Mouse (Mus musculus): Measurements from ENCODE around the gene Mmrn2. TPM values are rescaled to one million over a fixed set of nuclear protein-coding genes. Genes with fewer than 3 reads are reported as not detected.
"Not testable (repeated sequence)": the region's sequence is repeated elsewhere in the genome, so short reads cannot be mapped to it uniquely, and the experiment has no call there.

The Mmrn2 gene
- polyA plus RNA-seq, 1 experiment from 2014 or later: 15.6 TPM

GRCm38 (mm10) chr14:34403424-34403823 is 28.2 kb downstream of the Mmrn2 start:
- Histone ChIP-seq H3K4me3 (ENCODE audit: low read length) (no peak overlapping the region), H3K36me3 (ENCODE audit: control insufficient read depth, insufficient read depth, low read length) (peaks cover 31% of the 10 kb centered on the region), H3K4me1 (replicated peaks; ENCODE audit: control insufficient read depth, insufficient read depth, low read length) (no peaks in the 10 kb centered on the region), H3K9me3 (ENCODE audit: control insufficient read depth, low read length) (no peaks in the 10 kb centered on the region), H3K4me2 (ENCODE audit: low read depth, low read length) (no peak overlapping the region), H3K27ac (ENCODE audit: low read length) (no peak overlapping the region), H3K9ac (ENCODE audit: low read length) (no peak overlapping the region), H3K27me3 (ENCODE audit: control insufficient read depth, insufficient read depth, low read depth, low read length) (no peaks in the 10 kb centered on the region)
- 91% methylated on average over 7 of the region's 7 CpGs for WGBS
- ATAC-seq (ENCODE audit: low read depth): no peak

DNA sequence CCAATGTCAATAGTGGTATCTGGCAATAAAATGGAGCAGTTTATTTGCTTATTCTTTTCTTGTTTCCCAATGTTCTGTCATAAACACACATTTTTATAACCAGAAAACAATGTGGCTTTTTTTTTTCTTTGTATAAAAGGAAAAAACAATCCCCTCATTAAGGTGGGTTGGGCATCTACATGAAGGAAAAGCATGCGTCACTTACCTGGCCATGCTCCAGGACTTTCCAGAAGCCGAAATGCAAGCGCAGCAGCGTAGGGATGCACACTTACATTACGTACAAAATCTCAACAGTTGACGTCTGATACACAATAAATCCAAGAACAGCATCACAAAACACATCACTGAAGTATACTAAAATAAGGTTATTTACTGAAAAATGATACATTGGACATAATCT is 35.5 kb downstream of the Mmrn2 start:
- no peaks in the 10 kb centered on the region for H3K27me3 ChIP-seq (ENCODE audit: control insufficient read depth, insufficient read depth, low read depth, low read length)
- no peaks in the 10 kb centered on the region for H3K9me3 ChIP-seq (ENCODE audit: control insufficient read depth, low read length)
- ATAC-seq (ENCODE audit: low read depth): no peak
- peaks cover 41% of the 10 kb centered on the region for H3K36me3 ChIP-seq (ENCODE audit: control insufficient read depth, insufficient read depth, low read length)
- no peak overlapping the region for H3K4me2 ChIP-seq (ENCODE audit: low read depth, low read length)
- WGBS: 90% methylated on average over 6 of the region's 6 CpGs
- no peak overlapping the region for H3K4me3 ChIP-seq (ENCODE audit: low read length)
- no peak overlapping the region for H3K27ac ChIP-seq (ENCODE audit: low read length)
- no peak overlapping the region for H3K9ac ChIP-seq (ENCODE audit: low read length)
- no peaks in the 10 kb centered on the region for H3K4me1 ChIP-seq (replicated peaks; ENCODE audit: control insufficient read depth, insufficient read depth, low read length)

DNA sequence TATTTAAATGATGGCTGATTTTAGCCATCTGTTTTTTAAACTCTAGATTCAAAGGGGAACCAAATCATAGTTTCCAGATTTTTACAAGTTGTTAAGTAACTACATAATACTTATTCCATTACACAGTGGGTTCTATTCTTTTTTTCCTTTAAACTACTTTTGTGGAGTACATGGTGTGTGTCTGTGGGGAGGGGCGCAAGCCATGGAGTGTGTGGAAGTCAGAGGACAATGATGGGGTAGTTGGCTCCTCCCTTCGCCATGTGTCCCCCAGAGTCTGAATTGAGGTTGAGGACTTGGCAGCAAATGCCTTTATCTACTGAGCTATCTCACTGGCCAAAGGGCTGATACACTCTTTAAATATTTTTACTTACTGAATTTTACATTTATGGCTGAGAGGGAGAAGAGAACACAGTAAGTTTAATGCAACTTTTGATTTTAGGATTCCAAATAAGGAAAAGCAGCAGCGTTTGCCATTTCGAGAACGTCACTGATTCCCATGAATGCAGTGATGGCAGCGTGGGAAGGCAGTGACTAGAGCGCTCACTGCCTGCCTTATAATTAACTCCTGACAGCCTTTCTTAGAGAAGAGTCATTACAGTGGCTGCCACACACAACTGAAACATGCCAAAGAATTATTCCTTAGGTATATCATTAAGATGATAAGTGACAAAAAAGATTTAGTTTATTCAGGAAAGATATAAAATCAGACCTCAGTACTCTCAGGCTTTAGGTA is 37.1 kb downstream of the Mmrn2 start:
- Histone ChIP-seq H3K4me3 (ENCODE audit: low read length) (no peak overlapping the region), H3K36me3 (ENCODE audit: control insufficient read depth, insufficient read depth, low read length) (peaks cover 35% of the 10 kb centered on the region), H3K9me3 (ENCODE audit: control insufficient read depth, low read length) (no peaks in the 10 kb centered on the region), H3K9ac (ENCODE audit: low read length) (no peak overlapping the region), H3K27me3 (ENCODE audit: control insufficient read depth, insufficient read depth, low read depth, low read length) (no peaks in the 10 kb centered on the region), H3K4me2 (ENCODE audit: low read depth, low read length) (no peak overlapping the region), H3K27ac (ENCODE audit: low read length) (no peak overlapping the region), H3K4me1 (replicated peaks; ENCODE audit: control insufficient read depth, insufficient read depth, low read length) (no peaks in the 10 kb centered on the region)
- no peak for ATAC-seq (ENCODE audit: low read depth)
- 93% methylated on average over 7 of the region's 7 CpGs for WGBS

GRCm38 (mm10) chr14:34416946-34417345 is 41.7 kb downstream of the Mmrn2 start:
- H3K4me3 ChIP-seq (ENCODE audit: low read length); H3K4me1 ChIP-seq (replicated peaks; ENCODE audit: control insufficient read depth, insufficient read depth, low read length); H3K9ac ChIP-seq (ENCODE audit: low read length); ATAC-seq (ENCODE audit: low read depth); H3K27ac ChIP-seq (ENCODE audit: low read length); H3K27me3 ChIP-seq (ENCODE audit: control insufficient read depth, insufficient read depth, low read depth, low read length); H3K9me3 ChIP-seq (ENCODE audit: control insufficient read depth, low read length); H3K4me2 ChIP-seq (ENCODE audit: low read depth, low read length): not testable (repeated sequence)
- peaks cover 37% of the 10 kb centered on the region for H3K36me3 ChIP-seq (ENCODE audit: control insufficient read depth, insufficient read depth, low read length)
- 96% methylated on average over 4 of the region's 4 CpGs for WGBS

- 85% methylated on average over 5 of the region's 5 CpGs for WGBS
- Histone ChIP-seq H3K27ac (ENCODE audit: low read length) (no peak overlapping the region), H3K9me3 (ENCODE audit: control insufficient read depth, low read length) (no peaks in the 10 kb centered on the region), H3K36me3 (ENCODE audit: control insufficient read depth, insufficient read depth, low read length) (peaks cover 38% of the 10 kb centered on the region), H3K9ac (ENCODE audit: low read length) (no peak overlapping the region), H3K27me3 (ENCODE audit: control insufficient read depth, insufficient read depth, low read depth, low read length) (no peaks in the 10 kb centered on the region), H3K4me2 (ENCODE audit: low read depth, low read length) (no peak overlapping the region), H3K4me3 (ENCODE audit: low read length) (no peak overlapping the region), H3K4me1 (replicated peaks; ENCODE audit: control insufficient read depth, insufficient read depth, low read length) (no peaks in the 10 kb centered on the region)
- no peak for ATAC-seq (ENCODE audit: low read depth)
Observed at GRCm38 (mm10) chr14:34417501-34417900, 42.2 kb downstream of the Mmrn2 start.

DNA sequence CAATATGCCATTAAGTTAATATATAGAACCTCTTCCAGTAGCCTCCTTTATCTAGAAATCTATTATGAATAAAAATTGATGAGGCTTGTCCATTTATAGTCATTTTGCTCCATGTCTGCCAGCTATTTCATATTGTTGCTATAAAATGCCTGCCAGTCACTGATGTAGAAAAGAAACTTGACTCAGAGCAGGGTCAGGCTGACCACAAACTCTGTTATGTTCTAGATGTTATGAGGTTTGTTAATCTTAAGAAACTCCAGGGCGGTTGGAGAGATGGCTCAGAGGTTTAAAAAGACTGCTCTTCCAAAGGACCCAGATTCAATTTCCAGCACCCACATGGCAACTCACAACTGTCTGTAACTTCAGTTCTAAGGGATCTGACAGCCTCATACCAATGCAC is 45.8 kb downstream of the Mmrn2 start:
- no peaks in the 10 kb centered on the region for H3K27me3 ChIP-seq (ENCODE audit: control insufficient read depth, insufficient read depth, low read depth, low read length)
- H3K4me1 ChIP-seq (replicated peaks; ENCODE audit: control insufficient read depth, insufficient read depth, low read length): no peaks in the 10 kb centered on the region
- no peak overlapping the region for H3K4me3 ChIP-seq (ENCODE audit: low read length)
- no peak for ATAC-seq (ENCODE audit: low read depth)
- peaks cover 26% of the 10 kb centered on the region for H3K36me3 ChIP-seq (ENCODE audit: control insufficient read depth, insufficient read depth, low read length)
- H3K27ac ChIP-seq (ENCODE audit: low read length): no peak overlapping the region
- H3K4me2 ChIP-seq (ENCODE audit: low read depth, low read length): no peak overlapping the region
- 92% methylated on average over 1 of the region's 1 CpGs for WGBS
- H3K9me3 ChIP-seq (ENCODE audit: control insufficient read depth, low read length): no peaks in the 10 kb centered on the region
- H3K9ac ChIP-seq (ENCODE audit: low read length): no peak overlapping the region

GRCm38 (mm10) chr14:34428274-34428673 is 53.0 kb downstream of the Mmrn2 start:
- ATAC-seq (ENCODE audit: low read depth): no peak
- H3K4me2 ChIP-seq (ENCODE audit: low read depth, low read length): no peak overlapping the region
- WGBS: 98% methylated on average over 3 of the region's 3 CpGs

GRCm38 (mm10) chr14:34429069-34429468 is 53.8 kb downstream of the Mmrn2 start:
- 69% methylated on average over 1 of the region's 1 CpGs for WGBS
- no peak overlapping the region for H3K27ac ChIP-seq (ENCODE audit: low read length)
- no peak overlapping the region for H3K4me3 ChIP-seq (ENCODE audit: low read length)
- no peak for ATAC-seq (ENCODE audit: low read depth)
- no peaks in the 10 kb centered on the region for H3K27me3 ChIP-seq (ENCODE audit: control insufficient read depth, insufficient read depth, low read depth, low read length)
- H3K4me1 ChIP-seq (replicated peaks; ENCODE audit: control insufficient read depth, insufficient read depth, low read length): no peaks in the 10 kb centered on the region
- no peak overlapping the region for H3K9ac ChIP-seq (ENCODE audit: low read length)
- H3K4me2 ChIP-seq (ENCODE audit: low read depth, low read length): no peak overlapping the region
- H3K36me3 ChIP-seq (ENCODE audit: control insufficient read depth, insufficient read depth, low read length): peaks cover 12% of the 10 kb centered on the region
- H3K9me3 ChIP-seq (ENCODE audit: control insufficient read depth, low read length): no peaks in the 10 kb centered on the region

More at GRCm38 (mm10) chr14:34428274-34428673, 53.0 kb downstream of the Mmrn2 start:
- no peaks in the 10 kb centered on the region for H3K4me1 ChIP-seq (replicated peaks; ENCODE audit: control insufficient read depth, insufficient read depth, low read length)
- H3K36me3 ChIP-seq (ENCODE audit: control insufficient read depth, insufficient read depth, low read length): peaks cover 12% of the 10 kb centered on the region
- no peak overlapping the region for H3K4me3 ChIP-seq (ENCODE audit: low read length)
- H3K27ac ChIP-seq (ENCODE audit: low read length): no peak overlapping the region
- no peaks in the 10 kb centered on the region for H3K9me3 ChIP-seq (ENCODE audit: control insufficient read depth, low read length)
- no peaks in the 10 kb centered on the region for H3K27me3 ChIP-seq (ENCODE audit: control insufficient read depth, insufficient read depth, low read depth, low read length)
- no peak overlapping the region for H3K9ac ChIP-seq (ENCODE audit: low read length)

DNA sequence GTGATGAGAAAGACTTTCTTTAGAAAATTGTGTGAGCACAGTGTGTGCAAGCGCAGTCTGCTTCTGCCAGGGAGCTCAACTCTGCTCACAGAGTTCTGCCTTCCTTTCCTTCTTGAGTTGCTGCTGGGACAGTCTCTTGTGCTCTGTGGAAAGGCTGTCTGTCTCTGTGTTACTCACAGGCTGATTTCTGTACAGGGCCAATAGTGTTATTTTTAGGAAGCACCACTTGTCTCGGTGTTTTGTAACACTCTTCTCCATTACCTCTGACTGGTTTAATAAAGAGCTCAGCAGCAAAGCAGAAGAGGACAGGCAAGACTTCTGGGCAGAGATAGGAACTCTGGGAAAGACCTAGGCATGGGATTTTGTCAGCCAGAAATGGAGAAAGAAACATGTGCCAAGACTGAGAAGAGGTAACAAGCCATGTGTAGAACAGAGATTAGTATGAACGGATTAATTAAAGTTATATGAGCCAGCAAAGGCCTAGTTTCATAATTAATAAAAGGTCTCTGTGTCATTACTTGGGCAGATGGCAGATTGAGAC is 65.3 kb downstream of the Mmrn2 start:
- H3K4me3 ChIP-seq (ENCODE audit: low read length): no peak overlapping the region
- no peak overlapping the region for H3K4me2 ChIP-seq (ENCODE audit: low read depth, low read length)
- WGBS: 88% methylated on average over 3 of the region's 3 CpGs
- H3K4me1 ChIP-seq (replicated peaks; ENCODE audit: control insufficient read depth, insufficient read depth, low read length): no peaks in the 10 kb centered on the region
- peaks cover 8% of the 10 kb centered on the region for H3K36me3 ChIP-seq (ENCODE audit: control insufficient read depth, insufficient read depth, low read length)
- ATAC-seq (ENCODE audit: low read depth): no peak
- H3K9me3 ChIP-seq (ENCODE audit: control insufficient read depth, low read length): no peaks in the 10 kb centered on the region
- H3K9ac ChIP-seq (ENCODE audit: low read length): no peak overlapping the region
- no peaks in the 10 kb centered on the region for H3K27me3 ChIP-seq (ENCODE audit: control insufficient read depth, insufficient read depth, low read depth, low read length)
- H3K27ac ChIP-seq (ENCODE audit: low read length): no peak overlapping the region

Data from lung, embryonic 16.5 days (tissue).